Mouse (Mus musculus) embryonic facial prominence, embryonic 11.5 days (tissue): ENCODE measurements around the gene Castor2. TPM values are rescaled to one million over a fixed set of nuclear protein-coding genes. Genes with fewer than 3 reads are reported as not detected.
A peak's percentile ranks its signal among the peaks of the same experiment; 100 is the strongest.

Experiments used
- ATAC-seq: fragments of 200-750 bp; cut with Nextera tagmentation; replicated peaks from 2 replicates; pipeline ENCODE4 v1.8.0; 2017; ENCODE audit warnings: low read depth; ENCODE audit not compliant: insufficient number of reproducible peaks, low FRiP score, low TSS enrichment
- DNase-seq: peaks from one replicate; pipeline ENCODE4 v3.0.0-alpha.2; 2015; ENCODE audit warnings: low spot score
- H3K27ac ChIP-seq: fragments of 300-500 bp; sonication (generic); replicated peaks from 2 replicates; pipeline ENCODE4 v1.5.1; 2014; ENCODE audit warnings: mild to moderate bottlenecking, low read depth, low read length, control low read depth
- H3K27me3 ChIP-seq: fragments of 300-500 bp; sonication (generic); 2 replicates; pipeline ENCODE4 v1.6.1; 2014; ENCODE audit warnings: mild to moderate bottlenecking, low read length, moderate library complexity, mixed read lengths; ENCODE audit not compliant: control insufficient read depth, insufficient read depth
- H3K36me3 ChIP-seq: fragments of 300-500 bp; sonication (generic); replicated peaks from 2 replicates; pipeline ENCODE4 v1.6.1; 2014; ENCODE audit warnings: low read depth, mild to moderate bottlenecking, low read length, moderate library complexity, mixed read lengths; ENCODE audit not compliant: control insufficient read depth, insufficient read depth
- H3K4me1 ChIP-seq: fragments of 300-500 bp; sonication (generic); 2 replicates; pipeline ENCODE4 v1.6.1; 2014; ENCODE audit warnings: low read length, mixed read lengths; ENCODE audit not compliant: control insufficient read depth, insufficient read depth
- H3K4me2 ChIP-seq: fragments of 300-500 bp; sonication (generic); 2 replicates; pipeline ENCODE4 v1.6.1; 2014; ENCODE audit warnings: low read depth, mild to moderate bottlenecking, control low read depth, low read length, moderate library complexity
- H3K4me3 ChIP-seq: fragments of 300-500 bp; sonication (generic); 2 replicates; pipeline ENCODE4 v1.5.1; 2014; ENCODE audit warnings: low read depth, low read length, control low read depth
- H3K9ac ChIP-seq: fragments of 300-500 bp; sonication (generic); replicated peaks from 2 replicates; pipeline ENCODE4 v1.6.1; 2014; ENCODE audit warnings: mild to moderate bottlenecking, control low read depth, low read length
- H3K9me3 ChIP-seq: fragments of 300-500 bp; sonication (generic); replicated peaks from 2 replicates; pipeline ENCODE4 v1.6.1; 2016; ENCODE audit warnings: mild to moderate bottlenecking, low read length, inconsistent platforms, mixed read lengths; ENCODE audit not compliant: control insufficient read depth
- WGBS: fragments of 180-500 bp; shearing (Covaris S2); extraction: QIAGEN DNeasy Blood & Tissue Kit; methylation state at CpG from one replicate; pipeline ENCODE4 v1.1.7; 2014; 5-methylcytosine and 5-hydroxymethylcytosine counted together
- polyA plus RNA-seq: library from polyadenylated mRNA; unstranded; fragments of >200 nt; fragmentation: Nextera tagmentation; extraction: Ambion mirVana; gene quantifications from 2 replicates; pipeline ENCODE4 v1.2.1, GENCODE M21; 2014

The Castor2 gene
- polyA plus RNA-seq, 1 experiment from 2014 or later: 8.4 TPM

GRCm38 (mm10) chr5:134126232-134126631, 26.7 kb downstream of the Castor2 start:
- 69% methylated on average over 2 of the region's 2 CpGs for WGBS

GRCm38 (mm10) chr5:134131586-134131985, 32.1 kb downstream of the Castor2 start:
- Histone ChIP-seq H3K9ac (no peak overlapping the region), H3K9me3 (no peaks in the 10 kb centered on the region), H3K4me3 (no peak overlapping the region), H3K27ac (no peak overlapping the region), H3K36me3 (no peaks in the 10 kb centered on the region; the same call in 1 of the 2 replicates), H3K4me2 (no peak overlapping the region), H3K4me1 (no peaks in the 10 kb centered on the region), H3K27me3 (no peaks in the 10 kb centered on the region)
- peak; percentile 19 for DNase-seq
- no peak for ATAC-seq
- 44% methylated on average over 4 of the region's 4 CpGs for WGBS

More at GRCm38 (mm10) chr5:134126232-134126631, 26.7 kb downstream of the Castor2 start:
- Histone ChIP-seq H3K9me3 (no peaks in the 10 kb centered on the region), H3K27me3 (no peaks in the 10 kb centered on the region), H3K4me1 (no peaks in the 10 kb centered on the region), H3K4me3 (no peak overlapping the region), H3K9ac (no peak overlapping the region), H3K27ac (no peak overlapping the region), H3K36me3 (no peaks in the 10 kb centered on the region; the same call in 1 of the 2 replicates), H3K4me2 (no peak overlapping the region)
- ATAC-seq (no peak), DNase-seq (no peak)

- H3K36me3 ChIP-seq: no peaks in the 10 kb centered on the region
- H3K27me3 ChIP-seq: no peaks in the 10 kb centered on the region
- DNase-seq (no peak), ATAC-seq (no peak)
- 96% methylated on average over 12 of the region's 12 CpGs for WGBS
- H3K9me3 ChIP-seq: no peaks in the 10 kb centered on the region
- H3K4me1 ChIP-seq: no peaks in the 10 kb centered on the region
- no peak overlapping the region for H3K4me2 ChIP-seq
- no peak overlapping the region for H3K27ac ChIP-seq
- no peak overlapping the region for H3K4me3 ChIP-seq
- H3K9ac ChIP-seq: no peak overlapping the region
Observed at GRCm38 (mm10) chr5:134136022-134136421, 36.5 kb downstream of the Castor2 start.

GRCm38 (mm10) chr5:134137933-134138332, 38.4 kb downstream of the Castor2 start:
- 87% methylated on average over 5 of the region's 5 CpGs for WGBS
- ATAC-seq (no peak), DNase-seq (no peak)
- H3K27ac ChIP-seq: no peak overlapping the region
- no peak overlapping the region for H3K4me2 ChIP-seq
- no peaks in the 10 kb centered on the region for H3K9me3 ChIP-seq
- no peaks in the 10 kb centered on the region for H3K4me1 ChIP-seq
- H3K4me3 ChIP-seq: no peak overlapping the region
- no peak overlapping the region for H3K9ac ChIP-seq
- H3K27me3 ChIP-seq: no peaks in the 10 kb centered on the region
- no peaks in the 10 kb centered on the region for H3K36me3 ChIP-seq

GRCm38 (mm10) chr5:134139429-134139828, 39.9 kb downstream of the Castor2 start:
- Histone ChIP-seq H3K9ac (no peak overlapping the region), H3K27ac (no peak overlapping the region), H3K9me3 (no peaks in the 10 kb centered on the region), H3K27me3 (no peaks in the 10 kb centered on the region), H3K36me3 (no peaks in the 10 kb centered on the region), H3K4me2 (no peak overlapping the region), H3K4me1 (no peaks in the 10 kb centered on the region), H3K4me3 (no peak overlapping the region)
- WGBS: 84% methylated on average over 6 of the region's 6 CpGs
- DNase-seq (no peak), ATAC-seq (no peak)

- no peaks in the 10 kb centered on the region for H3K36me3 ChIP-seq
- no peak for DNase-seq
- H3K4me3 ChIP-seq: no peak overlapping the region
- H3K9me3 ChIP-seq: no peaks in the 10 kb centered on the region
- no peak overlapping the region for H3K27ac ChIP-seq
- no peaks in the 10 kb centered on the region for H3K27me3 ChIP-seq
- no peaks in the 10 kb centered on the region for H3K4me1 ChIP-seq
- ATAC-seq: 0 out of 2 replicates have a peak, but pooled peaks have one; percentile 5
- no peak overlapping the region for H3K4me2 ChIP-seq
- WGBS: 73% methylated on average over 7 of the region's 7 CpGs
- H3K9ac ChIP-seq: no peak overlapping the region
Observed at GRCm38 (mm10) chr5:134141236-134141635, 41.7 kb downstream of the Castor2 start.

- H3K9me3 ChIP-seq: no peaks in the 10 kb centered on the region
- no peak overlapping the region for H3K4me3 ChIP-seq
- H3K4me2 ChIP-seq: no peak overlapping the region
- no peak overlapping the region for H3K27ac ChIP-seq
- no peak overlapping the region for H3K9ac ChIP-seq
- H3K36me3 ChIP-seq: no peaks in the 10 kb centered on the region
- no peaks in the 10 kb centered on the region for H3K4me1 ChIP-seq
- WGBS: 78% methylated on average over 11 of the region's 11 CpGs
- ATAC-seq (no peak), DNase-seq (no peak)
- no peaks in the 10 kb centered on the region for H3K27me3 ChIP-seq
Observed at GRCm38 (mm10) chr5:134142381-134142780, 42.9 kb downstream of the Castor2 start.

- ATAC-seq (no peak), DNase-seq (no peak)
- no peak overlapping the region for H3K4me3 ChIP-seq
- H3K27ac ChIP-seq: no peak overlapping the region
- H3K9ac ChIP-seq: no peak overlapping the region
- H3K9me3 ChIP-seq: no peaks in the 10 kb centered on the region
- no peak overlapping the region for H3K4me2 ChIP-seq
- no peaks in the 10 kb centered on the region for H3K4me1 ChIP-seq
- no peaks in the 10 kb centered on the region for H3K36me3 ChIP-seq
- no peaks in the 10 kb centered on the region for H3K27me3 ChIP-seq
- 92% methylated on average over 8 of the region's 8 CpGs for WGBS
Observed at GRCm38 (mm10) chr5:134144986-134145385, 45.5 kb downstream of the Castor2 start.
